Mouse (Mus musculus): Measurements from ENCODE around the gene Tbx4. TPM values are rescaled to one million over a fixed set of nuclear protein-coding genes. Genes with fewer than 3 reads are reported as not detected.

Gene Tbx4
- polyA plus RNA-seq, 1 experiment from 2014 or later, result 0.34 TPM

- Histone ChIP-seq H3K4me3 (no peak overlapping the region), H3K27ac (no peak overlapping the region), H3K9me3 (no peaks in the 10 kb centered on the region), H3K9ac (no peak overlapping the region), H3K4me1 (replicated peaks) (no peaks in the 10 kb centered on the region), H3K36me3 (no peaks in the 10 kb centered on the region), H3K4me2 (no peak overlapping the region), H3K27me3 (peaks cover 3% of the 10 kb centered on the region; the same call in 1 of the 2 replicates)
- 90% methylated on average over 6 of the region's 6 CpGs for WGBS
- ATAC-seq (ENCODE audit: low FRiP score), result no peak
Observed at GRCm38 (mm10) chr11:85960273-85960672, 74.1 kb downstream of the Tbx4 start.

GRCm38 (mm10) chr11:85961498-85961897 is 75.3 kb downstream of the Tbx4 start:
- no peak for ATAC-seq (ENCODE audit: low FRiP score)
- Histone ChIP-seq H3K27me3 (peaks cover 3% of the 10 kb centered on the region; the same call in 1 of the 2 replicates), H3K9ac (no peak overlapping the region), H3K4me1 (replicated peaks) (no peaks in the 10 kb centered on the region), H3K9me3 (no peaks in the 10 kb centered on the region), H3K4me3 (no peak overlapping the region), H3K4me2 (no peak overlapping the region), H3K27ac (no peak overlapping the region), H3K36me3 (no peaks in the 10 kb centered on the region)
- WGBS, result 78% methylated on average over 9 of the region's 9 CpGs

Other genes starting within 250 kb of the Tbx4 start
- 1.6 and 1.7 TPM in 2 replicates for gene Tbx2, start 53.9 kb upstream of the Tbx4 start, polyA plus RNA-seq (2015; fragmentation: Nextera tagmentation; extraction: Ambion mirVana)
- not detected in 2 replicates for gene Gm11444, start 36.1 kb upstream of the Tbx4 start, polyA plus RNA-seq (2015; fragmentation: Nextera tagmentation; extraction: Ambion mirVana)